Comparison of ENCODE assay signal across 30 mouse cellular contexts in the genomic region with DNA sequence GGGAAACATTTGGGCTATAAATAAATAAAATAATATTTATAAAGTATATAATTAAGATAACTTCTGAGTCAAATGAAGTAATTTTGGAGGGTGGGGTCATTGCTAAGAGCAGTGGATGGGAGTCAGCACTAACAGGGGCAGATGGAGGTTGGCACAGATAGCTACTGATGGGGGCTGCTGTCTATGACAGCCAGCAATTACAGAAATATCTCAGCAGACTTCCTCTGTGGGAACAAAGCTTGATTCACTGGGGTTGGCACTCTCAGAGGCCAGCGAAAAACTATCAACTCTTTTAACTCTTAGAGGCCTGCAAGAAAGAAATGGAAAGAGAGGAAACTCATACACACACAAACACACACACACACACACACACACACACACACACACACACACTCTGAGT. TPM values are rescaled to one million over a fixed set of nuclear protein-coding genes. Genes with fewer than 3 reads are reported as not detected.
"Had no signal": no experiment of that assay in that cellular context is flagged by ENCODE, and none has a peak within 500 bp of the region (broad histone marks: within the 10 kb centered on the region; RNA-seq: fewer than 3 reads in every experiment).

No protein-coding gene starts in this region.

- H3K4me3 ChIP-seq: limb, embryonic 10.5 days; limb, embryonic 13.5 days; liver, embryonic 12.5 days; liver, embryonic 15.5 days; lung, embryonic 15.5 days; megakaryocyte, embryonic 14.5 days; midbrain, embryonic 10.5 days; midbrain, embryonic 13.5 days; myocyte; neural tube, embryonic 13.5 days had no signal

- H3K27ac ChIP-seq: limb, embryonic 10.5 days; limb, embryonic 13.5 days; liver, embryonic 12.5 days; liver, embryonic 15.5 days; lung, embryonic 15.5 days; midbrain, embryonic 10.5 days; midbrain, embryonic 13.5 days; neural tube, embryonic 13.5 days had no signal

- DNase-seq: kidney, adult 18-20 months; kidney, adult 9 months; kidney, postnatal 14 days; kidney, postnatal 4 days; liver; lung, adult 18-20 months; lung, postnatal 10 days; lung, postnatal 36 days; retina, postnatal 1 day; right cerebral cortex, postnatal 25 days; spleen, adult 18-20 months; thymus, adult 2 months; thymus, postnatal 14 days had no signal

- ATAC-seq: intestine, embryonic 16.5 days; liver, embryonic 12.5 days; midbrain, embryonic 13.5 days; midbrain, embryonic 16.5 days had no signal

RNA-seq across cellular contexts. Expression of a gene that starts 12.8 kb away (rescaled TPM):
- total RNA-seq: layer of hippocampus, postnatal 14 days; left cerebral cortex, adult 18-20 months; left cerebral cortex, postnatal 25 days; monocyte, adult 5-6 weeks; neutrophil, adult 5-6 weeks had no signal

RNA-seq across cellular contexts. Expression of a gene that starts 23.4 kb away (rescaled TPM):
- total RNA-seq: layer of hippocampus, postnatal 14 days; left cerebral cortex, adult 18-20 months; left cerebral cortex, postnatal 25 days; monocyte, adult 5-6 weeks; neutrophil, adult 5-6 weeks had no signal

RNA-seq across cellular contexts. Expression of a gene that starts 52.8 kb away (rescaled TPM):
- total RNA-seq: layer of hippocampus, postnatal 14 days; left cerebral cortex, adult 18-20 months; left cerebral cortex, postnatal 25 days; monocyte, adult 5-6 weeks had no signal
